Mouse (Mus musculus) cortical plate, adult 2 months (tissue): ENCODE data around the gene Ociad1. TPM values are rescaled to one million over a fixed set of nuclear protein-coding genes. Genes with fewer than 3 reads are reported as not detected.

Experiments used
- H3K27ac ChIP-seq: fragments of 200-500 bp; 2 replicates; pipeline ENCODE4 v1.5.1; 2012; ENCODE audit warnings: low read length, control low read depth, inconsistent platforms; ENCODE audit not compliant: insufficient read depth
- H3K4me1 ChIP-seq: fragments of 200-500 bp; 2 replicates; pipeline ENCODE4 v1.6.1; 2011; ENCODE audit warnings: low read length; ENCODE audit not compliant: control insufficient read depth, insufficient read depth
- H3K4me3 ChIP-seq: fragments of 200-500 bp; 2 replicates; pipeline ENCODE4 v1.5.1; 2011; ENCODE audit warnings: mild to moderate bottlenecking, low read length, control low read depth; ENCODE audit not compliant: insufficient read depth
- CTCF ChIP-seq: fragments of 200-500 bp; IDR thresholded peaks from 2 replicates; pipeline ENCODE4 v1.5.1; 2011; ENCODE audit warnings: mild to moderate bottlenecking, control low read depth, low read length; ENCODE audit not compliant: insufficient read depth; ENCODE audit errors: extremely low read depth
- POLR2A ChIP-seq: fragments of 200-500 bp; IDR thresholded peaks from 2 replicates; pipeline ENCODE4 v1.6.1; 2011; ENCODE audit warnings: mild to moderate bottlenecking, low read length, control low read depth; ENCODE audit not compliant: insufficient read depth; ENCODE audit errors: extremely low read depth
- polyA plus RNA-seq: library from polyadenylated mRNA; depleted of rRNA; stranded (reverse); fragments of >200 nt; gene quantifications from 2 replicates; pipeline ENCODE4 v1.2.3, GENCODE M21; 2012

The Ociad1 gene
- polyA plus RNA-seq, 1 experiment = 315 TPM

DNA sequence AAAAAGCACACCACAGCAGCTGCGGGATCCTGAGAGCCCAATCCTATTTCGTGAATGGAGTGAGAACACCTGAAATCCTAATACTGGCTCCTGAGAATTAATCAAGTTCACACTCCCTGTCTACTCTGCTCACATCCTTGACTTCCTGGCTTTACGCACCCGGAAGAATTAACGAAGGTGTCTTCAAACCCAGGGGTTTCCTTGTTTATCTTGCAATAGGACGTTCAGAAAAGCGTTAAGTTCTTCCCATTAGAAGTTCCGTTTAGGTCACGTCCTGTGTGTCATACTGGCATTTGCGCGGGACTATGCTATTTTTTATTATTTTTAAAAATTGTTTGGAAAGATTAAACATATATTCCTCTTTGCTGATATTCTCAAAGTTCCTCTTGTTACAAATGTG lies 35.5 kb upstream of the Ociad1 start:
- H3K27ac ChIP-seq = no peak overlapping the region
- no peak for TF ChIP-seq POLR2A
- no peak for TF ChIP-seq CTCF
- peaks cover 2% of the 10 kb centered on the region; the same call in 1 of the 2 replicates for H3K4me1 ChIP-seq
- peak overlapping the region; percentile 2; the same call in 1 of the 2 replicates for H3K4me3 ChIP-seq

DNA sequence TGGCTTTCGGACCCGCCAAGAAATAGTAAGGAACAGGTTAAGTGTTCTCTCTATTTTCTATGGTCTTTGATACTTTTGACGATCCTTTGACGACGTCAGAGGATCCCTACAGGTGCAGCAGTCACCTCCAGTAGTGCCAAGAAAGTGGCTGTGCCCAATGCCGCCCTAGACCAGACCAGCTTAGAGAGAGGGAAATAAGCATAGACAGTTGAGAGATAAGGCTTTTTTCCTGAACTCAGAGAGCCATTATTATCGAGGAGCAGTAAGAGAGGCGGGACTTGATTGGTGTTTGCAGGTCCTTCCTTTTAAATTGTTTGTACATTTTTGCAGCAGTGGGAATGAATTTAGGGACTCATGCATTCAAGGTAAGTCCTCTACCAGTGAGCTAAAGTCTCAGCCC lies 34.9 kb upstream of the Ociad1 start:
- H3K4me1 ChIP-seq = peaks cover 2% of the 10 kb centered on the region; the same call in 1 of the 2 replicates
- no peak overlapping the region for H3K4me3 ChIP-seq
- no peak overlapping the region for H3K27ac ChIP-seq
- no peak for TF ChIP-seq CTCF
- TF ChIP-seq POLR2A = no peak

DNA sequence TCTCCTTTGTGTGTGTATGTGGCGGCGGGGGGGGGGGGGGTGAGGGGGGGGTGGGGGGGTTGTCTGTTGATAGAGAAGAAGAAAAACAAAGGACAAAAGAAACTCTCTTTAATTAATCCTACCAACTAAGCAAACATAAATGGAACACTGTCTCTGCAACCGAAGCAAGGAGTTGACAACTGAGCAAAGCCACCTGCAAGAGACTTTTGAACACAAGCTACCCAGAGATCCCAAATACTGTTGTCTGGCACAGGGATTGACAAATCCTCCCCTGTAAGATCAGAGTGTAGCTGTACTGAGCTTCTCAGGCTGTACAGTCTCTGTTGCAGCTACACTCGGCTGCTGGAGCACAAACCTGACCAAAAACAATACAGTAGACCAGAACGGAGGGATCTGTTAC lies 28.5 kb upstream of the Ociad1 start:
- no peak overlapping the region for H3K27ac ChIP-seq
- TF ChIP-seq POLR2A = no peak

DNA sequence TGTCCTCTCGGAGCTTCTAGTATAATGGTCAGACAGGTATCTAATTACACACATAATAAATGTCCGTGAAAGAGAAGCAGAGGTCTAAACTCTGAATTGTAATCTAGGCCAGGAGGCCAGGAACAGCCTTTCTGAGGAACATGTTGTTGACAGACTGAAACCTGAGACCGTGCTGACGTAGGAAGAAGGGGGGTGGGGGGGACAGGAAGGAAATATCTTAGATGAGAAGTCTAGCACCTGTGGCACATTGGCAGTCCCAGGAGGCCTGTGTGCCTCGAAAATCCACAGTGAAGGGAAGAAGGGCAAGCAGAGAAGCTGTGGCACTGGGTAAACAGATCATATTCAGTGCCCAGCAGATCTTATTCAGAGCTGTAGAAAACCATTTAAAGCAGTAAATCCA lies 27.1 kb upstream of the Ociad1 start:
- H3K4me1 ChIP-seq = peaks cover 1% of the 10 kb centered on the region; the same call in 1 of the 2 replicates
- no peak overlapping the region for H3K4me3 ChIP-seq
- no peak overlapping the region for H3K27ac ChIP-seq
- TF ChIP-seq CTCF (no peak), POLR2A (no peak)

More for the DNA sequence above, 28.5 kb upstream of the Ociad1 start:
- no peaks in the 10 kb centered on the region for H3K4me1 ChIP-seq
- H3K4me3 ChIP-seq = no peak overlapping the region

DNA sequence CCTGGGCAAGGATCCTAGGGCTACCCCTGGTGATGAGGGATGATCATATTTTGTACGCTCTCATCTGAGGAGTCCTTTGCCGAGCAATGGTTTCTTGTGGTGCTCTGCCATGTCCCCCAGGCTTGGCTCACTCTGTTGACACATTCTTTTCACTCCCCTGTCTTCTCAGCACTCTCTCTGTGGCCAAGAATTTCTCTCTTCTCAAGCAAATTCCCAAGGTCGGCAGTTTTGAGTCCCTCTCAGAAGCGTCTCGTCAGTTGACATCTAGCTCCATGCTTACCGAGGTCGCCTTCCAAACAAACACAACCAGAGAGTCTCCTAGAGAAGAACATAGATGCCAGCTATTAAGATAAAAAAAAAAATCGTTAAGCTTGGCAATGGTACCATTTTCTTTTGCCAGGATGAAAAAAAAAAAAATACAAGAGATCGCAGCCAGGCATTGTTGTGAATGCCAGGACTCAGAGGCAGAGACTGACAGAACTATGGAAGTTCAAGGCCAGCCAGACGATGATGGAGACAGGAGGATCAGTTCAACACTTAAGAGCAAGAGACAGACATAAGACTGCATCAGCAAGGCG lies 23.9 kb upstream of the Ociad1 start:
- Histone ChIP-seq H3K4me1 (peaks cover 7% of the 10 kb centered on the region), H3K4me3 (no peak overlapping the region), H3K27ac (no peak overlapping the region)
- TF ChIP-seq POLR2A = no peak
- no peak for TF ChIP-seq CTCF

DNA sequence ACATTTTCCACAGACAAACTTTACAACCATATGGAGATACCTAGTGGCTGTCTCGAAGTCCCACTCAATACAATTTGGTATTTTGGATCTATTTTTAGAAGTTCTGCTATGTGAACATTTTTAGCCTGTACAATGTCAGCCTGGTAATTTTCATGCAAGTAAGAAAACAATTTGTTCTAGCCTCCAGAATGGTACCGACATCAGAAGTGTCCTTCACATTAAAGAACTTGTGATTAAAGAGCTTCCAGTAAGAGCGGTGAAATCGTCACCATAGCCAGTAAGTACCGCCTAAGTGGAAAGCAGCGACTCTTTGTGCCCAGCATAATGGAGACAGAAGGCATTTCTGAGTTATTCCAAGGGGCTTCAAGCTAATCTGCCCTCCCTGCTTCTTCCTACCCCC lies 22.0 kb upstream of the Ociad1 start:
- Histone ChIP-seq H3K4me3 (no peak overlapping the region), H3K4me1 (peaks cover 7% of the 10 kb centered on the region), H3K27ac (peak overlapping the region; percentile 58; the same call in 1 of the 2 replicates)
- no peak for TF ChIP-seq POLR2A
- no peak for TF ChIP-seq CTCF

DNA sequence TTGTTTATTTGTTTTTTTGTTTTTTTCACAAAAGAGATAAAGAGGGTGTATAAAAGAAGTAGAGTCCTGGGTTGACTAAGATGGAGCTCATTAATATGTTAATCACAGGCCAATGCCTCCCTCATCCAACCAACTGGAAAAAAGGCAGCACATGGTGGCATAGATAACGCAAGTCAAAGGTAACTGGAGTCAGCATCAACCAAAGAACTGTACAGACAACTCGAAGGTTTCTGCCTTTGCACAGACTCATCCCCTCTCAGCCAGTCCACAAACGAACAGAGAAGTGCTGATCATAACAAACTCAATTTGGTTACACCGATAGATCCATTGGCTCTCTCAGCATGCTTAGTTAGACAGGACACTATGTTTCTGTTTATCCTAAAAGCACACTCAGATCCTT lies 19.4 kb upstream of the Ociad1 start:
- Histone ChIP-seq H3K4me1 (peaks cover 7% of the 10 kb centered on the region), H3K27ac (no peak overlapping the region), H3K4me3 (no peak overlapping the region)
- no peak for TF ChIP-seq POLR2A
- TF ChIP-seq CTCF = no peak

DNA sequence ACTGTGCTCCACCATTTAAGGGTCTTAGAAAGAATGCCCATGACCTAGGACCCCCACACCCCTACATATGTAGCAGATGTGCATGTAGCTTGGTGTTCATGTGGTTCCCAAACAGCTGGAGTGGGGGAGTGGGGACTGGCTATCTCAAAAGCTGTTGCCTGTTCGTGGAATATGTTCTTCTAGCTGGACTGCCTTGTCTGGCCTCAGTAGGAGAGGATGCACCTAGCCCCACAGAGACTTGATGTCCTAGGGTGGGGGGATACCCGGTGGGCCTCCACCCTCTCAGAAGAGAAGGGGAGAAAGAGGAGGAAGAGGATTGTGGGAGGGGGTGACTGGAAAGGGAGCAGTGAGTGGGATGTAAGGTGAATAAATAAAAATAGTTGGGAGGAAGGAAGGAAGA lies 17.6 kb upstream of the Ociad1 start:
- no peak for TF ChIP-seq POLR2A
- no peak for TF ChIP-seq CTCF
- Histone ChIP-seq H3K4me3 (no peak overlapping the region), H3K27ac (no peak overlapping the region), H3K4me1 (peaks cover 8% of the 10 kb centered on the region)

DNA sequence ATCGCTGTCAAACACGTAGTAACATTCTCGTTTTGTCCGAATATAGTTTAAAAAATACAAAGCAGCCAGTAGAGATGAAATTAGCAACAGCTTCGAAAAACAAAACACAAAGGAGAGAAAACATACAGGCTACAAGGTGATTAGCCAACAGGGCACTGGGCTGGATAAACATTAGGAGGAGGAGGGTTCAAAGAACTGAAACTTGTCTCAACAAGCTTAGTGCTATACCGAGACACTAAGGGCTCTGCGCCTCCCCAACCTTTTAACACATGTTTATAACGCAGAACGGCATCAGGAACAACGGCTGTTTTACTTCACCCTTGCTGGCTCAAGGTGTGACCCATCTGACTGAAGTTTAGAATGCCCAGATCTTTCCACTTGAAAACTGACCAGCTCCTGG lies 13.4 kb upstream of the Ociad1 start:
- Histone ChIP-seq H3K4me1 (0 out of 2 replicates have a peak, but pooled peaks cover 2% of the 10 kb centered on the region), H3K4me3 (no peak overlapping the region), H3K27ac (peak overlapping the region; percentile 54; the same call in 1 of the 2 replicates)
- TF ChIP-seq POLR2A = no peak
- TF ChIP-seq CTCF = no peak

DNA sequence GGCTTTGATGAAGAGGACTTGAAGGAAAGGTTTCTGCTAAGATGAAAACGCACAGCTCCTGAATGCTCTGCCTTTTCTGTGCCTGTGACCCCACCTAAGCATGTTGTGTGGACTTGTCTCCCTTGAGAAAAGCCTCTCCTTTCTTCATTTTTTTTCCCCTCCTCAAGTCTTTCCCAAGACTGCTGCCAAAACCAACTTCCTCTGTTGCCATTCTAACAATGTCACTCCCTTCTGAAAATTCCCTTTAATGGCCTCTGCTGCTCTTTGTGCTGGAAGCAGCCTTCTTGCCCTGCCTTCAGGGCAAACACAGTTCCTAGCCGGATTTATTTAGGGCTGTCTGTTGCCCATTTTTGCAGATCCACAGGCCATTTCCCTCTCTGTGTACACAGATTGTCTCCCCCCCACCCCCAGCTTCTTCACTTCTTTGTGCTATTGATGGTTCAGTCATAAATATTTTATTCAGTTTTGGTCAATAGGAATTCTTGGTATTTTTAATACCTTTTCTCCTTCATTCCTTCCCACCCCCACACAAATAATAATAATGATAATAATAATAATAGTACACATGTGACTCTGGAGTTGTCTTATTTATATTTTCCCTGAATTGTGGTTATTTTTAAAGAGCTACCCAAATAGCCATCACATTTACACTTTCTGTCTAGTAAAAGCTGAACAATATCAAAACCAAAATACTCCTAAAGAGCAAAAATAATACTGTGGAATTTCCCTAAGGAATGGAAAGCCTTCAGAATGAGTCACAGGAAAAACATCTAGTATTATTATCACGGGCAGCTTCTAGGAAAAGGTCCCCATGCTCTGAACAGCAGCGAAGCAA lies 12.6 kb upstream of the Ociad1 start:
- Histone ChIP-seq H3K4me1 (0 out of 2 replicates have a peak, but pooled peaks cover 2% of the 10 kb centered on the region), H3K4me3 (no peak overlapping the region), H3K27ac (peak overlapping the region; percentile 54)
- TF ChIP-seq POLR2A (no peak), CTCF (no peak)

DNA sequence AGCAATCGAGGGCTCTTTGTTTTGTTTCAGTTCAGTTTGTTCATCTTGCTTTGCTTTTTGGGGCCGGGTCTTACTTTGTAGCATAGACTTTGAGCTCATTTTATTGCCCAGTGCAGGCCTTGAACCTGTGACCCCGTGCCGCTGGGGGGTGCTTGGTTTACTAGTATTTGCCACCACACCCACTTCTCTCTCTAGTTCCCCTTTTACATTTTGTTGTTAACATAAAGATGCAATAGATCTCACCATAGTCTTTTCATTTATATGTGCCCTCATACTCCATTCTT lies 12.1 kb upstream of the Ociad1 start:
- H3K4me3 ChIP-seq = no peak overlapping the region
- TF ChIP-seq CTCF = no peak
- TF ChIP-seq POLR2A = no peak
- H3K4me1 ChIP-seq = 0 out of 2 replicates have a peak, but pooled peaks cover 2% of the 10 kb centered on the region
- no peak overlapping the region for H3K27ac ChIP-seq
